Mouse (Mus musculus) embryonic facial prominence, embryonic 12.5 days (tissue): ENCODE data around the gene Rsph6a. TPM values are rescaled to one million over a fixed set of nuclear protein-coding genes. Genes with fewer than 3 reads are reported as not detected.

Experiments used
- ATAC-seq: fragments of 200-750 bp; cut with Nextera tagmentation; 2 replicates; pipeline ENCODE4 v1.8.0; 2017; ENCODE audit not compliant: insufficient number of reproducible peaks, insufficient read depth, low FRiP score, low TSS enrichment
- H3K27ac ChIP-seq: fragments of 300-500 bp; sonication (generic); 2 replicates; pipeline ENCODE4 v1.5.1; 2016; ENCODE audit warnings: mild to moderate bottlenecking
- H3K27me3 ChIP-seq: fragments of 300-500 bp; sonication (generic); 2 replicates; pipeline ENCODE4 v1.6.1; 2016; ENCODE audit warnings: mild to moderate bottlenecking, moderate library complexity
- H3K36me3 ChIP-seq: fragments of 300-500 bp; sonication (generic); 2 replicates; pipeline ENCODE4 v1.6.1; 2016; ENCODE audit warnings: mild to moderate bottlenecking
- H3K4me1 ChIP-seq: fragments of 300-500 bp; sonication (generic); 2 replicates; pipeline ENCODE4 v1.6.1; 2016
- H3K4me2 ChIP-seq: fragments of 300-500 bp; sonication (generic); replicated peaks from 2 replicates; pipeline ENCODE4 v1.6.1; 2016; ENCODE audit warnings: mild to moderate bottlenecking, moderate library complexity
- H3K4me3 ChIP-seq: fragments of 300-500 bp; sonication (generic); 2 replicates; pipeline ENCODE4 v1.5.1; 2016; ENCODE audit warnings: mild to moderate bottlenecking
- H3K9ac ChIP-seq: fragments of 300-500 bp; sonication (generic); 2 replicates; pipeline ENCODE4 v1.6.1; 2016; ENCODE audit warnings: mild to moderate bottlenecking, moderate library complexity
- H3K9me3 ChIP-seq: fragments of 300-500 bp; sonication (generic); 2 replicates; pipeline ENCODE4 v1.6.1; 2016; ENCODE audit warnings: mild to moderate bottlenecking, moderate library complexity
- WGBS: fragments of 180-500 bp; shearing (Covaris S2); methylation state at CpG from one replicate; pipeline ENCODE4 v1.1.7; 2016; 5-methylcytosine and 5-hydroxymethylcytosine counted together
- polyA plus RNA-seq: library from polyadenylated mRNA; unstranded; fragments of >200 nt; fragmentation: Nextera tagmentation; extraction: Ambion mirVana; gene quantifications from 2 replicates; pipeline ENCODE4 v1.2.1, GENCODE M21; 2016

Gene Rsph6a
- polyA plus RNA-seq, 1 experiment from 2014 or later: not detected

GRCm38 (mm10) chr7:19094826-19095750 lies 40.6 kb downstream of the Rsph6a start:
- Histone ChIP-seq H3K4me1 (peaks cover 41% of the 10 kb centered on the region), H3K9ac (peak overlapping the region; percentile 91), H3K4me3 (peak overlapping the region; percentile 77), H3K9me3 (no peaks in the 10 kb centered on the region), H3K36me3 (peaks cover 20% of the 10 kb centered on the region), H3K27me3 (no peaks in the 10 kb centered on the region), H3K4me2 (peak overlapping the region; percentile 85), H3K27ac (peak overlapping the region; percentile 99)
- under 1% methylated on average over 86 of the region's 87 CpGs for WGBS
- ATAC-seq: no peak

GRCm38 (mm10) chr7:19095751-19096110 lies 41.2 kb downstream of the Rsph6a start:
- Histone ChIP-seq H3K36me3 (peaks cover 17% of the 10 kb centered on the region), H3K9ac (peak overlapping the region; percentile 91), H3K27me3 (no peaks in the 10 kb centered on the region), H3K4me2 (peak overlapping the region; percentile 85), H3K9me3 (no peaks in the 10 kb centered on the region), H3K4me3 (peak overlapping the region; percentile 77), H3K4me1 (peaks cover 41% of the 10 kb centered on the region), H3K27ac (peak overlapping the region; percentile 99)
- ATAC-seq: peak; percentile 7; the same call in 1 of the 2 replicates
- 2% methylated on average over 19 of the region's 19 CpGs for WGBS

DNA sequence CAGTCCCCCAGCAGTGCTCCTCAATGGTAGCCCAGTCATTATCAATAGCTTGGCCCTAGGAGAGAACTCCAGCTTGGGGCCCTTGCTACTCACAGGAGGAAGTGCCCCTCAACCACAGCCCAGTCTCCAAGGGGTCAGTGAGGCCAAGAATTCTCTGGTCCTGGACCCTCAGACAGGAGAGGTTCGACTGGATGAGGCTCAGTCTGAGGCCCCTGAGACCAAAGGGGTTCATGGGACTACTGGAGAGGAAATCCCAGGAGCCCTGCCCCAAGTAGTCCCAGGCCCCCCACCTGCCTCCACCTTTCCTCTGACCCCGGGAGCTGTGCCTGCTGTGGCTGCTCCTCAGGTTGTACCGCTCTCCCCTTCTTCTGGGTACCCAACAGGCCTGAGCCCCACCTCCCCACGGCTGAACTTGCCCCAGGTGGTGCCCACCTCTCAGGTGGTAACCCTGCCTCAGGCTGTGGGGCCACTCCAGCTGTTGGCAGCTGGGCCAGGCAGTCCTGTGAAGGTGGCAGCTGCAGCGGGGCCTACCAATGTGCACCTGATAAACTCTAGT lies 42.0 kb downstream of the Rsph6a start:
- peak overlapping the region; percentile 99 for H3K27ac ChIP-seq
- ATAC-seq: no peak
- 48% methylated on average over 5 of the region's 5 CpGs for WGBS
- peak overlapping the region; percentile 77 for H3K4me3 ChIP-seq
- H3K4me2 ChIP-seq: peak overlapping the region; percentile 85
- peak overlapping the region; percentile 91 for H3K9ac ChIP-seq
- peaks cover 15% of the 10 kb centered on the region for H3K36me3 ChIP-seq
- H3K27me3 ChIP-seq: no peaks in the 10 kb centered on the region
- no peaks in the 10 kb centered on the region for H3K9me3 ChIP-seq
- peaks cover 41% of the 10 kb centered on the region for H3K4me1 ChIP-seq

DNA sequence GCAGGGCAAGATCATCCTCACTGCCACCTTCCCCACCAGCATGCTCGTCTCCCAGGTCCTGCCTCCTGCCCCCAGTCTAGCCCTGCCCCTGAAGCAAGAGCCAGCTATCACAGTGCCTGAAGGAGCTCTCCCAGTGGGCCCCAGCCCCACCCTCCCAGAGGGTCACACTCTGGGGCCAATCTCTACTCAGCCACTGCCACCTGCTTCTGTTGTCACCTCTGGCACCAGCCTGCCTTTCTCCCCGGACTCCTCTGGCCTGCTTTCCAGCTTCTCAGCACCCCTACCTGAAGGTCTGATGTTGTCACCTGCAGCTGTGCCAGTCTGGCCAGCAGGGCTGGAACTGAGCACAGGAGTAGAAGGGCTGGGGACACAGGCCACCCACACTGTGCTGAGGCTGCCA lies 42.7 kb downstream of the Rsph6a start:
- WGBS: 63% methylated on average over 2 of the region's 2 CpGs
- H3K4me3 ChIP-seq: no peak overlapping the region
- H3K4me1 ChIP-seq: peaks cover 37% of the 10 kb centered on the region
- no peaks in the 10 kb centered on the region for H3K27me3 ChIP-seq
- H3K9ac ChIP-seq: 0 out of 2 replicates have a peak overlapping the region, but pooled peaks have one; percentile 91
- H3K4me2 ChIP-seq: peak overlapping the region; percentile 85
- no peaks in the 10 kb centered on the region for H3K9me3 ChIP-seq
- H3K36me3 ChIP-seq: peaks cover 13% of the 10 kb centered on the region
- no peak for ATAC-seq
- H3K27ac ChIP-seq: no peak overlapping the region

GRCm38 (mm10) chr7:19097863-19098262 lies 43.4 kb downstream of the Rsph6a start:
- Histone ChIP-seq H3K4me1 (peaks cover 31% of the 10 kb centered on the region), H3K27ac (no peak overlapping the region), H3K4me3 (no peak overlapping the region), H3K27me3 (no peaks in the 10 kb centered on the region), H3K9me3 (peaks cover 6% of the 10 kb centered on the region; the same call in 1 of the 2 replicates), H3K4me2 (no peak overlapping the region), H3K9ac (no peak overlapping the region), H3K36me3 (peaks cover 13% of the 10 kb centered on the region)
- ATAC-seq: no peak

GRCm38 (mm10) chr7:19098811-19099210 lies 44.3 kb downstream of the Rsph6a start:
- no peak for ATAC-seq
- Histone ChIP-seq H3K27me3 (no peaks in the 10 kb centered on the region), H3K4me3 (no peak overlapping the region), H3K36me3 (peaks cover 13% of the 10 kb centered on the region), H3K4me1 (peaks cover 25% of the 10 kb centered on the region), H3K27ac (no peak overlapping the region), H3K9me3 (peaks cover 8% of the 10 kb centered on the region; the same call in 1 of the 2 replicates), H3K4me2 (no peak overlapping the region), H3K9ac (no peak overlapping the region)
- 68% methylated on average over 7 of the region's 7 CpGs for WGBS

- peaks cover 25% of the 10 kb centered on the region for H3K4me1 ChIP-seq
- H3K4me3 ChIP-seq: no peak overlapping the region
- no peak for ATAC-seq
- WGBS: 75% methylated on average over 1 of the region's 1 CpGs
- no peak overlapping the region for H3K9ac ChIP-seq
- H3K4me2 ChIP-seq: no peak overlapping the region
- H3K27me3 ChIP-seq: no peaks in the 10 kb centered on the region
- peaks cover 8% of the 10 kb centered on the region; the same call in 1 of the 2 replicates for H3K9me3 ChIP-seq
- H3K36me3 ChIP-seq: peaks cover 13% of the 10 kb centered on the region
- no peak overlapping the region for H3K27ac ChIP-seq
Measured at GRCm38 (mm10) chr7:19100290-19100689, 45.8 kb downstream of the Rsph6a start.

- Histone ChIP-seq H3K27ac (no peak overlapping the region), H3K4me2 (no peak overlapping the region), H3K9ac (no peak overlapping the region), H3K4me3 (no peak overlapping the region), H3K36me3 (no peaks in the 10 kb centered on the region), H3K9me3 (peaks cover 8% of the 10 kb centered on the region; the same call in 1 of the 2 replicates), H3K4me1 (0 out of 2 replicates have a peak, but pooled peaks cover 4% of the 10 kb centered on the region), H3K27me3 (no peaks in the 10 kb centered on the region)
- no peak for ATAC-seq
Measured at GRCm38 (mm10) chr7:19103741-19104140, 49.3 kb downstream of the Rsph6a start.

DNA sequence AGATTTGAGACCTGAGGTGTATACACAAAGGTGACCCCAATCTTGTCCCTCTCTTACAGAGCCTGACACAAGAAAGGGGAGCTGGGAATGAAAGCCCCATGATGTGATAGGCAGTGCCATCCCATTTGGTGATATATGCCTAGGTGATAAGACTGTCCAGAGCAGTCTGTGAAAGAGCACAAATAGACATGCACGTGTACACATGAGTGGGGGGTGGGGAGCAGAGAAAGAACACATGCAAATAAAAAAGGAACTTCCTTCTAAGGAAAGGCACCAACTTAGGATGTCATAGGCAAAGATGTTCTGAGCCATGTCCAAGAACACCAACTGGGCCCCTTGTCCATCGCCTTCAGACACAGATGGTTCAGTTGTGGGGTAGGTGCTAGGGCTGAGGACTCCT lies 50.0 kb downstream of the Rsph6a start:
- WGBS: 78% methylated on average over 2 of the region's 2 CpGs
- peaks cover 8% of the 10 kb centered on the region; the same call in 1 of the 2 replicates for H3K9me3 ChIP-seq

GRCm38 (mm10) chr7:19107436-19107835 lies 52.9 kb downstream of the Rsph6a start:
- H3K9ac ChIP-seq: no peak overlapping the region
- no peaks in the 10 kb centered on the region for H3K27me3 ChIP-seq
- H3K27ac ChIP-seq: no peak overlapping the region
- H3K9me3 ChIP-seq: peaks cover 6% of the 10 kb centered on the region; the same call in 1 of the 2 replicates
- 62% methylated on average over 3 of the region's 3 CpGs for WGBS
- H3K4me1 ChIP-seq: no peaks in the 10 kb centered on the region
- H3K4me3 ChIP-seq: no peak overlapping the region
- no peaks in the 10 kb centered on the region for H3K36me3 ChIP-seq
- no peak overlapping the region for H3K4me2 ChIP-seq
- ATAC-seq: no peak

More for the DNA sequence above, 50.0 kb downstream of the Rsph6a start:
- no peak overlapping the region for H3K27ac ChIP-seq
- H3K27me3 ChIP-seq: no peaks in the 10 kb centered on the region
- H3K4me2 ChIP-seq: no peak overlapping the region
- no peaks in the 10 kb centered on the region for H3K4me1 ChIP-seq
- no peak overlapping the region for H3K4me3 ChIP-seq
- no peak for ATAC-seq
- no peak overlapping the region for H3K9ac ChIP-seq
- no peaks in the 10 kb centered on the region for H3K36me3 ChIP-seq

- ATAC-seq: no peak
- no peaks in the 10 kb centered on the region for H3K4me1 ChIP-seq
- H3K27ac ChIP-seq: no peak overlapping the region
- H3K4me2 ChIP-seq: no peak overlapping the region
- no peaks in the 10 kb centered on the region for H3K9me3 ChIP-seq
- no peaks in the 10 kb centered on the region for H3K36me3 ChIP-seq
- no peaks in the 10 kb centered on the region for H3K27me3 ChIP-seq
- no peak overlapping the region for H3K4me3 ChIP-seq
- 79% methylated on average over 1 of the region's 1 CpGs for WGBS
- no peak overlapping the region for H3K9ac ChIP-seq
Measured at GRCm38 (mm10) chr7:19109565-19109964, 55.1 kb downstream of the Rsph6a start.
